In genomic region chr15:3270646-3271077, GRCm38 (mm10) we compare ENCODE assay signal across 7 mouse cellular contexts. TPM values are rescaled to one million over a fixed set of nuclear protein-coding genes. Genes with fewer than 3 reads are reported as not detected.
A peak's percentile ranks its signal among the peaks of the same experiment; 100 is the strongest.
DNase-seq lines count a peak whose midpoint lies in the region; ATAC-seq lines count a peak whose summit lies in the region.

No protein-coding gene starts in this region.

- intact Hi-C loops in gastrocnemius, postnatal 14 days (cut with DNase I; ENCODE audit: low total_unique reads): loop anchor here (10.0 kb wide), 1 partner anchor 56 kb away; no protein-coding TSS in a partner anchor
- intact Hi-C loops in left cerebral cortex, postnatal 14 days (cut with DNase I): loop anchor here (2.0 kb wide), 1 partner anchor 38 kb away; no protein-coding TSS in a partner anchor

- peak; percentile 76 to 77 for DNase-seq in adrenal gland, adult 18-20 months (ENCODE audit: low spot score in 2 of 2)
- DNase-seq in embryo, embryonic 10 days (ENCODE audit: low spot score): peak; percentile 76
- peak; percentile 63 for DNase-seq in gastrocnemius, postnatal 14 days
- peak; percentile 81 for DNase-seq in induced T-regulatory cell, adult 2 months (ENCODE audit: low read depth)
- DNase-seq in left cerebral cortex, postnatal 14 days (ENCODE audit: low spot score in 2 of 2): peak; percentile 31 to 51
- DNase-seq in skeletal muscle tissue, adult 2 months (ENCODE audit: low read depth, low spot score): peak; percentile 91

- ATAC-seq in megakaryocyte-erythroid progenitor cell, adult 5-6 weeks (replicated peaks; ENCODE audit: low FRiP score, low TSS enrichment, poor library complexity, severe bottlenecking): peak; percentile 93

RNA-seq across cellular contexts. Expression of gene Selenop, which starts 2.3 kb away (rescaled TPM):
- total RNA-seq in adrenal gland, adult 18-20 months (2021): 100 to 1,000 TPM; 333 to 416 TPM
- total RNA-seq in gastrocnemius, postnatal 14 days (2021): 100 to 1,000 TPM; 168 to 169 TPM
- 100 to 1,000 TPM; 302 to 352 TPM for total RNA-seq in left cerebral cortex, postnatal 14 days (2021)
- total RNA-seq in megakaryocyte-erythroid progenitor cell, adult 5-6 weeks (2014; fragmentation: Nextera tagmentation): 26.1 and 44.4 TPM in 2 replicates
- 36.1 and 62.1 TPM in 2 replicates for total RNA-seq in megakaryocyte-erythroid progenitor cell, adult 5-6 weeks (2017)

RNA-seq across cellular contexts. Expression of gene Ccdc152, which starts 32.7 kb away (rescaled TPM):
- total RNA-seq in adrenal gland, adult 18-20 months (2021): under 1 TPM in 1 of 2 experiments, not detected in 1; 0.58 TPM
- not detected for total RNA-seq in gastrocnemius, postnatal 14 days (2021)
- not detected for total RNA-seq in left cerebral cortex, postnatal 14 days (2021)
- not detected in 2 replicates for total RNA-seq in megakaryocyte-erythroid progenitor cell, adult 5-6 weeks (2014; fragmentation: Nextera tagmentation)
- not detected in 2 replicates for total RNA-seq in megakaryocyte-erythroid progenitor cell, adult 5-6 weeks (2017)

Comparison
In these comparisons a context has a peak if more than half of its experiments do, and no peak if none do; other contexts are left out.
1. Peak in every context shown above with its lines: DNase-seq and ATAC-seq.
2. DNase-seq: peak in every context shown above with its lines; median percentile 91 in skeletal muscle tissue, adult 2 months; 81 in induced T-regulatory cell, adult 2 months; 76 in adrenal gland, adult 18-20 months; 76 in embryo, embryonic 10 days; 63 in gastrocnemius, postnatal 14 days; 41 in left cerebral cortex, postnatal 14 days.